Mouse (Mus musculus): ENCODE data around the gene Pip5k1b. TPM values are rescaled to one million over a fixed set of nuclear protein-coding genes. Genes with fewer than 3 reads are reported as not detected.

Gene Pip5k1b
- polyA plus RNA-seq, 1 experiment from 2014 or later, result 4.4 TPM

DNA sequence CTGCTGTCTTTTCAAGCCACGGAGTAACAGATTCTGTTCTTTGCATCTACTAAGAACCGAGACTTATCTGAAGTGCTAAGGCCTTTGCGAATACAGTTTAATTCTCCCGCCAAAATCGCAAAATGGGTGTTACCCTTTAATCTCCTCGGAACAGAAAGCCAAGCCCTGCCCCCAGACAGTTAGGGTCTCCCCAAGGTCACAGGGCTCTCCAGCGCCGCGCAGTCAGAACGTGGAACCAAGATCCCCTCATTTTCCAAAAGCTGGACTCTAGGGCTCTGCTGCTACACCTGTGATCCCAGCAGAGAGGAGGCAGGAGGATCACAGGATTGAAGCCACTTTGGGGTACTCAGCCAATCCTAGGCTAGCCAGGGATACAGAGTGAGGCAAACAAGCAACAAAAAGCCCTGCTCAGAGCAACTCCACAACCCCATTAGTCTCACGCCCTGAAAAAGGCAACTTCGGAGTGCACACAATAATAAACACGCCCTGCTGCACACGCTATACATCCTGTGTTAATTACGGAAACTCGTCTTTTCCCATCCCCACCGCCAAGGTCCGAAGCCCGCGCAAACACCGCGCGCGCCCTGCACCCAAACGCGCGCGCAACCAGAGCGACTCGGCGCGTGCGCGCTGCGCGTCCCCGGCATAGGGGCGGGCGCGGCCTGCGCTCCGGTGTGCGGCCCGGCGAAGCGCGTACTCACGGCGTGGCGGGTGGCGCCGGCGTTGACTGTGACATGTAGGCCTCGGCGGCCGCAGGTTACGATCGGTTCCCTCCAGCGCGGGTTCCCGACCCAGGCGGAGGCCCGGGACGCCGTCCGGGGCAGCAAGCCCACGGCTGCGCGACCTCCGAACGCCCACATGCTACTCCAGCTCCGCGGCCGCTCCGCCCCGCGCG is 275.7 kb downstream of the Pip5k1b start:
- peak overlapping the region; percentile 77 for H3K4me3 ChIP-seq (ENCODE audit: low read depth, low read length)
- peak; percentile 60 for TF ChIP-seq CTCF (IDR thresholded peaks at IDR 0.05; ENCODE audit: low read depth)
- peak; percentile 94 for TF ChIP-seq EP300 (IDR thresholded peaks at IDR 0.05; ENCODE audit: low read depth)
- H3K4me1 ChIP-seq (ENCODE audit: insufficient read depth), result peaks cover 13% of the 10 kb centered on the region
- peaks cover 6% of the 10 kb centered on the region; the same call in 1 of the 2 replicates for H3K36me3 ChIP-seq (replicated peaks; ENCODE audit: insufficient read depth, low read length)
- under 1% methylated on average over 60 of the region's 78 CpGs for WGBS (ENCODE audit: insufficient replicate concordance)
- peak; percentile 90 for ATAC-seq
- DNase-seq, result peak; percentile 91
- H3K9me3 ChIP-seq (ENCODE audit: low read length), result no peaks in the 10 kb centered on the region
- peak overlapping the region; percentile 94 for H3K27ac ChIP-seq (ENCODE audit: low read depth)
- peak overlapping the region; percentile 75 for H3K9ac ChIP-seq (replicated peaks)
- no peaks in the 10 kb centered on the region for H3K27me3 ChIP-seq (ENCODE audit: insufficient read depth, low read length)
- peak overlapping the region; percentile 93 for H3K4me2 ChIP-seq (ENCODE audit: low read depth, low read length)

DNA sequence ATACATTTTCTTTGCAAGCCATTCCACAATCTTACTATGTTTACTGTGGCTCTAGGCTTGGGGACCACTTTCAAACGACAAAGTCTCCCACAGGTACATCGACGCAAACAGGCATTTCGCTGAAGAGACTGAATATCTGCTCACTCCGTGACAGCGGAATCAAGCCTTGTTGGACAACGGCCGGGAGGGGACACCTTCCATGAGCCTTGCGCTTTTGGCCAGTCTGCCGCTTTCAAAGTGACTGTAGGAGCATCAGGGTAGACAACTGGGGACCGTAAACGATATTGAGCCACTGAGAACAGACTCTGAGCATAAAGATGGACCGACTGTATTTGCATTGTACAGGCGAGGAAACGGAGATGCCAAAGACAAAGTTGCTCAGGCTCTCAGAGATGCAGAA is 276.8 kb downstream of the Pip5k1b start:
- TF ChIP-seq CTCF (IDR thresholded peaks at IDR 0.05; ENCODE audit: low read depth) (no peak), EP300 (IDR thresholded peaks at IDR 0.05; ENCODE audit: low read depth) (no peak)
- Histone ChIP-seq H3K4me2 (ENCODE audit: low read depth, low read length) (peak overlapping the region; percentile 93), H3K27ac (ENCODE audit: low read depth) (peak overlapping the region; percentile 94), H3K36me3 (replicated peaks; ENCODE audit: insufficient read depth, low read length) (peaks cover 9% of the 10 kb centered on the region; the same call in 1 of the 2 replicates), H3K27me3 (ENCODE audit: insufficient read depth, low read length) (no peaks in the 10 kb centered on the region), H3K4me3 (ENCODE audit: low read depth, low read length) (peak overlapping the region; percentile 77), H3K4me1 (ENCODE audit: insufficient read depth) (peaks cover 17% of the 10 kb centered on the region), H3K9ac (replicated peaks) (peak overlapping the region; percentile 75), H3K9me3 (ENCODE audit: low read length) (no peaks in the 10 kb centered on the region)
- ATAC-seq (no peak), DNase-seq (no peak)
- WGBS (ENCODE audit: insufficient replicate concordance), result 83% methylated on average over 15 of the region's 15 CpGs

DNA sequence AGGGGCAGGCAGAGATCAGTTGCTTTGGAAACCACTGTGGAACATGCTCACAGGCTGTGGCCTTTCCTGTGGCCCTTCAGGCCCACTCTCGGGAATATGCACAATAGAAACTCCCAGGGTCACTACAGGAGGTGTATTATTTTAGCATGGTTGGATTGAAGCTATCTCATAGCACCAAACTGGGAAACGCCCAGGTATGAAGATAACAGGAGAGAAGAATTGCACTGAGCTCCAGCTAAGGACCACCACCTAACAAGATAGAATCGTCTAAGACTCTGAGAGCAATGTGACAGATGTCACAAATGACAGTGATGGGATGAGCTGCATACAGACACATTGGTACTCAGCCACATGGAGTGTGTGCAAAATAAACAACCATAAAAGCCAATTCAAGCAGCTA is 281.4 kb downstream of the Pip5k1b start:
- H3K27me3 ChIP-seq (ENCODE audit: insufficient read depth, low read length), result no peaks in the 10 kb centered on the region
- H3K36me3 ChIP-seq (replicated peaks; ENCODE audit: insufficient read depth, low read length), result peaks cover 9% of the 10 kb centered on the region; the same call in 1 of the 2 replicates
- no peak for DNase-seq
- H3K4me3 ChIP-seq (ENCODE audit: low read depth, low read length), result no peak overlapping the region
- H3K4me2 ChIP-seq (ENCODE audit: low read depth, low read length), result 0 out of 2 replicates have a peak overlapping the region, but pooled peaks have one; percentile 11
- H3K4me1 ChIP-seq (ENCODE audit: insufficient read depth), result peaks cover 23% of the 10 kb centered on the region
- 63% methylated on average over 3 of the region's 3 CpGs for WGBS (ENCODE audit: insufficient replicate concordance)
- no peaks in the 10 kb centered on the region for H3K9me3 ChIP-seq (ENCODE audit: low read length)
- H3K27ac ChIP-seq (ENCODE audit: low read depth), result 0 out of 2 replicates have a peak overlapping the region, but pooled peaks have one; percentile 51
- TF ChIP-seq CTCF (IDR thresholded peaks at IDR 0.05; ENCODE audit: low read depth) (no peak), EP300 (IDR thresholded peaks at IDR 0.05; ENCODE audit: low read depth) (peak; percentile 64)
- no peak overlapping the region for H3K9ac ChIP-seq (replicated peaks)
- no peak for ATAC-seq

DNA sequence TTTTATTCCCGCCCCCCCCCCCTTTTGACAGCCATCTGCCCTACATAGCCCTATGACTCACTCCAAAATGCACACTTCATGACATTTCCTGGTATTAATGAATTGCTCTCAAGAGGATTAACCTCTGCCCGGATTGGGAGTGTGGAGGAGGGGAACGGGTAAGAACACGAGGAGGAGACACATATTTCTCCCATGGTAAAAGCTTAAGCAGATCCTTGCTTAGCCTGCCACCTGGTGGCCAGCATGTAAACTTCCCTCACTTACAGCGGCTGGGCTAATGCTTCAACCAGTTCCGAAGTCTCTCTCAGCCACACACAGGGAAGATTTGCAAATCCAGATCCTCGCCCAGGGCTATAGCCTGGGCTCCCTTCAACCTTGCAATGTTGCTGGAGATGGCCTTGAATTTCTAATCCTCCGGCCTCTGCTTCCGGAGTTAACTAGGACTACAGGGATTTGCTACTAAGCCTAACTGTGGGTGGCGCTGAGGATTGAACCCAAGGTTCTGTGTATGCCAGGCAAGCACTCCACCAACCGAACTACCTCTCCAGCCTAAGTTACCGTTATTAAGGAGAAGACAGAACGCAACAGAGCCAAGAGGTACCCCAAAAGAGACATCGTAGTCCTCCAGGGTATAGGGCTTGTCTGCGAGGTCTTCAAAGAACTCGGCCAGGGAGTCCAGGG is 283.8 kb downstream of the Pip5k1b start:
- Histone ChIP-seq H3K27ac (ENCODE audit: low read depth) (peak overlapping the region; percentile 82), H3K4me1 (ENCODE audit: insufficient read depth) (peaks cover 20% of the 10 kb centered on the region), H3K4me2 (ENCODE audit: low read depth, low read length) (peak overlapping the region; percentile 57), H3K36me3 (replicated peaks; ENCODE audit: insufficient read depth, low read length) (peaks cover 9% of the 10 kb centered on the region; the same call in 1 of the 2 replicates), H3K9me3 (ENCODE audit: low read length) (no peaks in the 10 kb centered on the region), H3K9ac (replicated peaks) (peak overlapping the region; percentile 6; the same call in 1 of the 2 replicates), H3K27me3 (ENCODE audit: insufficient read depth, low read length) (no peaks in the 10 kb centered on the region), H3K4me3 (ENCODE audit: low read depth, low read length) (no peak overlapping the region)
- DNase-seq (peak; percentile 87), ATAC-seq (peak; percentile 85)
- TF ChIP-seq CTCF (IDR thresholded peaks at IDR 0.05; ENCODE audit: low read depth) (peak; percentile 95), EP300 (IDR thresholded peaks at IDR 0.05; ENCODE audit: low read depth) (no peak)
- WGBS (ENCODE audit: insufficient replicate concordance), result 48% methylated on average over 16 of the region's 16 CpGs

DNA sequence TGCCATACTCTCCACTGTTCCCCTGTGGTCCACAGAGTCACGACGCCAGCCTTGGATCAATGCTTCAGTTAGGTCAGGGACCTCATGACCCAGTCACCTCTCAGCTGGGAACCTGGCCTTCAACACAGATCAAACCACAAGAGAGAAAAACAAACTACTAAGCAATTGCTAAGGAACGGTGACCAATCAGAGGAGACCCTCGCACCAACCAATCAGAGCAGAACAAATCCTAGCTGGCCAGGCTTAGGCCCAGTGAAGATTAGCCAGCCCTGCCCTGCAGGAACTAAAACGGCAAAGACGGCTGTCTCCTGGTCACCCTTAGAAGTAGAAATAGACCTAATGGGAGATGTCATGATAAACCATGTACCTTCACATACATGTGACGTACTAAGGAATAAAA is 284.3 kb downstream of the Pip5k1b start:
- TF ChIP-seq EP300 (IDR thresholded peaks at IDR 0.05; ENCODE audit: low read depth) (no peak), CTCF (IDR thresholded peaks at IDR 0.05; ENCODE audit: low read depth) (no peak)
- H3K36me3 ChIP-seq (replicated peaks; ENCODE audit: insufficient read depth, low read length), result peaks cover 9% of the 10 kb centered on the region; the same call in 1 of the 2 replicates
- H3K27me3 ChIP-seq (ENCODE audit: insufficient read depth, low read length), result no peaks in the 10 kb centered on the region
- DNase-seq (peak; percentile 53), ATAC-seq (peak; percentile 96)
- H3K9me3 ChIP-seq (ENCODE audit: low read length), result no peaks in the 10 kb centered on the region
- no peak overlapping the region for H3K4me3 ChIP-seq (ENCODE audit: low read depth, low read length)
- H3K4me1 ChIP-seq (ENCODE audit: insufficient read depth), result peaks cover 20% of the 10 kb centered on the region
- peak overlapping the region; percentile 82 for H3K27ac ChIP-seq (ENCODE audit: low read depth)
- H3K4me2 ChIP-seq (ENCODE audit: low read depth, low read length), result peak overlapping the region; percentile 57
- H3K9ac ChIP-seq (replicated peaks), result no peak overlapping the region
- WGBS (ENCODE audit: insufficient replicate concordance), result 52% methylated on average over 7 of the region's 7 CpGs

DNA sequence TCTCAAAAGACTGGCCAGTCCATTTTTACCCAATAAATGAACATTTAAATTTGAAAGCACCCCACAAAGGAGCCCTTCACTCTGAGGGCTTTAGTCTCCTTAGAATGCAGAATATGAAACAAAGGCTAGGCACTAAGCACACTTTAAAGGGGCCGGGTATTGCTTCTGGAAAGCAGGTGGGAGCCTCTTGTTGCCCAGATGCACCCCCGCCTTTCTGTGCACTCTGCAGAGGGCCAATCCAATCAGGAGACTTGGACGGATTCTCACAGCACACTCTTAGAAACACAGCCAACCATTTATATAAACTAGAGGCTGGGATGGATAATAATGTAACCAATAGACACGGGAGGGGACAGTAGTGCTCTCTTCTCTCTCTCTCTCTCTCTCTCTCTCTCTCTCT is 287.1 kb downstream of the Pip5k1b start:
- WGBS (ENCODE audit: insufficient replicate concordance), result 77% methylated on average over 4 of the region's 4 CpGs
- TF ChIP-seq EP300 (IDR thresholded peaks at IDR 0.05; ENCODE audit: low read depth) (no peak), CTCF (IDR thresholded peaks at IDR 0.05; ENCODE audit: low read depth) (no peak)

More for the DNA sequence above, 287.1 kb downstream of the Pip5k1b start:
- H3K9me3 ChIP-seq (ENCODE audit: low read length), result no peaks in the 10 kb centered on the region
- DNase-seq, result no peak
- H3K27ac ChIP-seq (ENCODE audit: low read depth), result no peak overlapping the region
- peaks cover 7% of the 10 kb centered on the region for H3K36me3 ChIP-seq (replicated peaks; ENCODE audit: insufficient read depth, low read length)
- no peak overlapping the region for H3K4me3 ChIP-seq (ENCODE audit: low read depth, low read length)
- no peak overlapping the region for H3K9ac ChIP-seq (replicated peaks)
- no peak overlapping the region for H3K4me2 ChIP-seq (ENCODE audit: low read depth, low read length)
- H3K4me1 ChIP-seq (ENCODE audit: insufficient read depth), result peaks cover 16% of the 10 kb centered on the region
- H3K27me3 ChIP-seq (ENCODE audit: insufficient read depth, low read length), result no peaks in the 10 kb centered on the region
- ATAC-seq, result no peak
